Mouse (Mus musculus): ENCODE measurements around the gene Mfn1. TPM values are rescaled to one million over a fixed set of nuclear protein-coding genes. Genes with fewer than 3 reads are reported as not detected.

The Mfn1 gene
- polyA plus RNA-seq, 1 experiment from 2014 or later, result 35.9 TPM

- Histone ChIP-seq H3K9ac (ENCODE audit: low read length) (peak overlapping the region; percentile 77), H3K4me1 (replicated peaks; ENCODE audit: control insufficient read depth, insufficient read depth, low read length) (no peaks in the 10 kb centered on the region; the same call in 1 of the 2 replicates), H3K36me3 (ENCODE audit: control insufficient read depth, insufficient read depth, low read length) (no peaks in the 10 kb centered on the region; the same call in 1 of the 2 replicates), H3K27me3 (ENCODE audit: control insufficient read depth, insufficient read depth, low read length) (no peaks in the 10 kb centered on the region), H3K4me3 (ENCODE audit: low read depth, low read length) (peak overlapping the region; percentile 82), H3K27ac (ENCODE audit: low read depth, low read length) (no peak overlapping the region), H3K9me3 (ENCODE audit: control insufficient read depth, low read length) (no peaks in the 10 kb centered on the region; the same call in 1 of the 2 replicates), H3K4me2 (ENCODE audit: low read depth, low read length, severe bottlenecking) (peak overlapping the region; percentile 63)
- DNase-seq (ENCODE audit: low spot score), result no peak
- ATAC-seq (replicated peaks; ENCODE audit: low FRiP score), result no peak
- WGBS, result 12% methylated on average over 5 of the region's 5 CpGs
These were observed 776 bp downstream of the Mfn1 start for GRCm38 (mm10) chr3:32530041-32530440.

DNA sequence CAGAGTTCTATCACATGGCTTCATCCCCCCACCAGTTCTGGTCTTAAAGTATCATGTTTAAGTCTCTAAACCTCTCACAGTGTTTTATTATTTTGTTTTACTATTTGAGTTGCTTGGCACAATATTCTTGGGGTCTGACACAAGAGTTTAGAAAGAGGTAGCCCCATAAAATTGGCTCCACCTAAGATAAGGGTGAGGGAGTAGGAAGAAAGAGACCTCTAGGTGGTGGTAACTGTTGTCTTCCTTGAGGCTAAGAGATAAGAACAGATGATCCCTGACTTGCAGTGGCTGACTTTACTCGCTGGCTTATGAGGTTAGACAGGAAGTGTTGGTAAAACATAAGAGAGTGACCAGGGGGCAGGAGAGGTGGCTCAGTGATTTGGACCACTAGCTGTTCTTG is 6.4 kb downstream of the Mfn1 start:
- H3K9me3 ChIP-seq (ENCODE audit: control insufficient read depth, low read length), result no peaks in the 10 kb centered on the region
- 70% methylated on average over 1 of the region's 1 CpGs for WGBS
- no peaks in the 10 kb centered on the region for H3K27me3 ChIP-seq (ENCODE audit: control insufficient read depth, insufficient read depth, low read length)
- H3K9ac ChIP-seq (ENCODE audit: low read length), result no peak overlapping the region
- H3K4me2 ChIP-seq (ENCODE audit: low read depth, low read length, severe bottlenecking), result no peak overlapping the region
- no peak for ATAC-seq (replicated peaks; ENCODE audit: low FRiP score)
- no peaks in the 10 kb centered on the region; the same call in 1 of the 2 replicates for H3K36me3 ChIP-seq (ENCODE audit: control insufficient read depth, insufficient read depth, low read length)
- no peaks in the 10 kb centered on the region for H3K4me1 ChIP-seq (replicated peaks; ENCODE audit: control insufficient read depth, insufficient read depth, low read length)
- no peak overlapping the region for H3K4me3 ChIP-seq (ENCODE audit: low read depth, low read length)
- DNase-seq (ENCODE audit: low spot score), result no peak
- H3K27ac ChIP-seq (ENCODE audit: low read depth, low read length), result no peak overlapping the region

DNA sequence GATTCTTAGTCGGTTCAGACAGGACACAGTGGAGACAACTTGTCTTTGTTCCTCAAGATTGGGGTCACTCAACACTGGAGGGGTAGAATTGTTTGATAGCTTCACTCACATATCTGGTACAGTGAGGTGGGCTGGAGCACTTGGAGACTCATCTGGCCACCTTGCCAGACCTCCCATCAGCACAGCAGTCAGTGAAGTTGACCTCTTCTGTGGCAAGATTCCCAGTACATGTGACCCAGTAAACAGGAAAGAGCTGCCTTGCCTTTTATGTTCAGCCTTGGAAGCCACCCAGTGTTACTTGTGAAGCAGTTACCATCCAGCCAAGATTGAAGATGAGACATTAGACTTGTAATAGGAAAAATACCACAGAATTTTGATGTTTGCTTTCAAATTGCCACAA is 8.3 kb downstream of the Mfn1 start:
- Histone ChIP-seq H3K27ac (ENCODE audit: low read depth, low read length) (no peak overlapping the region), H3K4me2 (ENCODE audit: low read depth, low read length, severe bottlenecking) (no peak overlapping the region), H3K9me3 (ENCODE audit: control insufficient read depth, low read length) (no peaks in the 10 kb centered on the region), H3K36me3 (ENCODE audit: control insufficient read depth, insufficient read depth, low read length) (no peaks in the 10 kb centered on the region; the same call in 1 of the 2 replicates), H3K9ac (ENCODE audit: low read length) (no peak overlapping the region), H3K27me3 (ENCODE audit: control insufficient read depth, insufficient read depth, low read length) (no peaks in the 10 kb centered on the region), H3K4me3 (ENCODE audit: low read depth, low read length) (no peak overlapping the region), H3K4me1 (replicated peaks; ENCODE audit: control insufficient read depth, insufficient read depth, low read length) (no peaks in the 10 kb centered on the region)
- DNase-seq (ENCODE audit: low spot score), result no peak
- no peak for ATAC-seq (replicated peaks; ENCODE audit: low FRiP score)
- WGBS, result 61% methylated on average over 1 of the region's 1 CpGs

GRCm38 (mm10) chr3:32538091-32538490 is 8.8 kb downstream of the Mfn1 start:
- DNase-seq (ENCODE audit: low spot score), result no peak
- H3K4me2 ChIP-seq (ENCODE audit: low read depth, low read length, severe bottlenecking), result no peak overlapping the region
- WGBS, result 90% methylated on average over 5 of the region's 5 CpGs
- no peak for ATAC-seq (replicated peaks; ENCODE audit: low FRiP score)
- H3K9me3 ChIP-seq (ENCODE audit: control insufficient read depth, low read length), result no peaks in the 10 kb centered on the region
- no peaks in the 10 kb centered on the region for H3K4me1 ChIP-seq (replicated peaks; ENCODE audit: control insufficient read depth, insufficient read depth, low read length)
- H3K27ac ChIP-seq (ENCODE audit: low read depth, low read length), result no peak overlapping the region
- H3K27me3 ChIP-seq (ENCODE audit: control insufficient read depth, insufficient read depth, low read length), result no peaks in the 10 kb centered on the region
- H3K9ac ChIP-seq (ENCODE audit: low read length), result no peak overlapping the region
- H3K36me3 ChIP-seq (ENCODE audit: control insufficient read depth, insufficient read depth, low read length), result no peaks in the 10 kb centered on the region; the same call in 1 of the 2 replicates
- no peak overlapping the region for H3K4me3 ChIP-seq (ENCODE audit: low read depth, low read length)

- no peak overlapping the region for H3K27ac ChIP-seq (ENCODE audit: low read depth, low read length)
- no peaks in the 10 kb centered on the region for H3K4me1 ChIP-seq (replicated peaks; ENCODE audit: control insufficient read depth, insufficient read depth, low read length)
- 100% methylated on average over 1 of the region's 1 CpGs for WGBS
- no peaks in the 10 kb centered on the region for H3K27me3 ChIP-seq (ENCODE audit: control insufficient read depth, insufficient read depth, low read length)
- no peaks in the 10 kb centered on the region for H3K36me3 ChIP-seq (ENCODE audit: control insufficient read depth, insufficient read depth, low read length)
- no peaks in the 10 kb centered on the region for H3K9me3 ChIP-seq (ENCODE audit: control insufficient read depth, low read length)
- no peak overlapping the region for H3K4me3 ChIP-seq (ENCODE audit: low read depth, low read length)
- ATAC-seq (replicated peaks; ENCODE audit: low FRiP score), result no peak
- H3K4me2 ChIP-seq (ENCODE audit: low read depth, low read length, severe bottlenecking), result no peak overlapping the region
- no peak for DNase-seq (ENCODE audit: low spot score)
- H3K9ac ChIP-seq (ENCODE audit: low read length), result no peak overlapping the region
These were observed 23.8 kb downstream of the Mfn1 start for GRCm38 (mm10) chr3:32553061-32553460.

DNA sequence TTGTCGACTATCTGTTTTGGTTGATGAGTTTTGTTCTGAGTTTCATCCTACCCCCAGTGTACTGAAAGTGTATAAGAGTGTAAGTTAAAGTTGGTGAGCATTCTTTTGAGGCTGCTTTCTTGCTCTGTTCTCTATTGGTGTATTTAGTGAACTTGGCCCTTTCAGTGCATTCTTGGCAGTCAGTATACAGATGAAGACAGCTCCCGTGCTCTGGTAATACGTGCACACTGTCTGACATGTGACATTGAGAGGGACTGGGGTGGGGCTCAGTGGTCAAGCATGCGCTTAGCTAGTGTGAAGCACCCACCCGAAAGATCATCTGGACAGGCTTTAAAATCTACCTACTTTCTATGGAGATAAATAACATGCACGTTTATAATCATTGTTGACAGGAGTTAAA is 34.1 kb downstream of the Mfn1 start:
- peaks cover 3% of the 10 kb centered on the region; the same call in 1 of the 2 replicates for H3K36me3 ChIP-seq (ENCODE audit: control insufficient read depth, insufficient read depth, low read length)
- H3K9me3 ChIP-seq (ENCODE audit: control insufficient read depth, low read length), result no peaks in the 10 kb centered on the region; the same call in 1 of the 2 replicates

DNA sequence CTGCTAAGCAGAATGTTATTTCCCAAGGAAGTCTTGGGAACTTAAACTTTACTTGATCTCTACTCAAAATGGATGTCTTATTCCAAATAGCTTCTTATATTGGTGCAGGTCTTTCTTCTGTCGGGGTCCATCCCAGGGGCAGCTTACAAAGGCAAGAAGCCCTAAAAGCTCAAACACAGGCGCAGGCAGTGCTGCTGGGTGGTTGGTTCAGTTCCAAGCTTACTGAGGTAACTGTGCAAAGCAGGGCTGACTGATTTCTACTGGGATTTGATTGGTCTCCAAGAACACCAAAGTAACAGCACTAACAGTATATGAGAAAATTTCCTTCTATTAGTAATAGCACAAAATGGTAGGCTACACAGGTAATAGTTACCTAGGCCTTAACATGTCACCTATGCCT is 43.8 kb downstream of the Mfn1 start:
- H3K4me3 ChIP-seq (ENCODE audit: low read depth, low read length), result no peak overlapping the region
- DNase-seq (ENCODE audit: low spot score) (no peak), ATAC-seq (replicated peaks; ENCODE audit: low FRiP score) (no peak)
- H3K27ac ChIP-seq (ENCODE audit: low read depth, low read length), result no peak overlapping the region
- H3K9ac ChIP-seq (ENCODE audit: low read length), result no peak overlapping the region
- no peaks in the 10 kb centered on the region for H3K4me1 ChIP-seq (replicated peaks; ENCODE audit: control insufficient read depth, insufficient read depth, low read length)
- no peak overlapping the region for H3K4me2 ChIP-seq (ENCODE audit: low read depth, low read length, severe bottlenecking)
- no peaks in the 10 kb centered on the region; the same call in 1 of the 2 replicates for H3K9me3 ChIP-seq (ENCODE audit: control insufficient read depth, low read length)
- H3K27me3 ChIP-seq (ENCODE audit: control insufficient read depth, insufficient read depth, low read length), result no peaks in the 10 kb centered on the region
- peaks cover 9% of the 10 kb centered on the region; the same call in 1 of the 2 replicates for H3K36me3 ChIP-seq (ENCODE audit: control insufficient read depth, insufficient read depth, low read length)
- 96% methylated on average over 2 of the region's 2 CpGs for WGBS

More for the DNA sequence above, 34.1 kb downstream of the Mfn1 start:
- ATAC-seq (replicated peaks; ENCODE audit: low FRiP score) (no peak), DNase-seq (ENCODE audit: low spot score) (no peak)
- H3K4me2 ChIP-seq (ENCODE audit: low read depth, low read length, severe bottlenecking), result no peak overlapping the region
- no peak overlapping the region for H3K9ac ChIP-seq (ENCODE audit: low read length)
- H3K4me3 ChIP-seq (ENCODE audit: low read depth, low read length), result no peak overlapping the region
- H3K4me1 ChIP-seq (replicated peaks; ENCODE audit: control insufficient read depth, insufficient read depth, low read length), result no peaks in the 10 kb centered on the region
- 94% methylated on average over 6 of the region's 6 CpGs for WGBS
- no peaks in the 10 kb centered on the region for H3K27me3 ChIP-seq (ENCODE audit: control insufficient read depth, insufficient read depth, low read length)
- H3K27ac ChIP-seq (ENCODE audit: low read depth, low read length), result no peak overlapping the region

DNA sequence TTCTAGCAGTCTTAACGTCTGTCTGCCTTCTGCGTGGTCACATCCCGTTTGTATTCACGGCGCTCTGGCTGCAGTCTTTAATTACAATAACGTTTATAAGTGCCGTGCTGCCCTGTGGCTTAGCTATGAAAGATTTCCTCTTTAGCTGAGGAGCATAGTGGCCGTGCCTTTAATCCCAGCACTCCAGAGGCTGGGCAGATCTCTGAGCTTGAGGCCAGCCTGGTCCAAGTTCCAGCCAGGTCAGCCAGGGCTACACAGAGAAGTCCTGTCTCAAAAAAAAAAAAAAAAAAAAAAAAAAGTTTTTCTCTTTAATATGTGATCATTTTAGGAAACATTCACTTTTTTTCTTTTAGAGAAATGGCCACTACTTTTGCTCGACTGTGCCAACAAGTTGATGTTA is 44.6 kb downstream of the Mfn1 start:
- WGBS, result 36% methylated on average over 9 of the region's 9 CpGs

DNA sequence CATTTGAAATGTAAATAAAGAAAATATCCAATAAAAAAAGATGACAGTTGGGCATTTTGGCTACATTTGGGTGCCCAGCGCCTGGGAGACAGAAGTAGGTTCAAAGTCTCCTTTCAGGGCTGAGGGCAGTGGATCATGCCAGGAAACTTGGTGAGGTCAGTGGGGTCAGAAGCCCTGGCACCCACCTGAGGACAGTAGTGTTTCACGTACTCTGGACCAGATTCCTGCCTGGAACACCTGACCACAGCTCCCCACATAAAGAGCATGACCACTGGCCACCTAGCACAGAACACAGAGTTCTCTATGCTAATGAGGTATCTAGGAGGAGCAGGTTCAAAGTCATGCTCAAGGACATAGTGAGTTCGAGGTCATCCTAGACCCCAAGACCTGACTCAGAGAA is 45.9 kb downstream of the Mfn1 start:
- H3K4me1 ChIP-seq (replicated peaks; ENCODE audit: control insufficient read depth, insufficient read depth, low read length), result no peaks in the 10 kb centered on the region
- H3K36me3 ChIP-seq (ENCODE audit: control insufficient read depth, insufficient read depth, low read length), result no peaks in the 10 kb centered on the region
- no peak for ATAC-seq (replicated peaks; ENCODE audit: low FRiP score)
- H3K4me2 ChIP-seq (ENCODE audit: low read depth, low read length, severe bottlenecking), result no peak overlapping the region
- H3K9ac ChIP-seq (ENCODE audit: low read length), result no peak overlapping the region
- H3K27me3 ChIP-seq (ENCODE audit: control insufficient read depth, insufficient read depth, low read length), result no peaks in the 10 kb centered on the region
- no peak overlapping the region for H3K4me3 ChIP-seq (ENCODE audit: low read depth, low read length)
- no peak overlapping the region for H3K27ac ChIP-seq (ENCODE audit: low read depth, low read length)
- 96% methylated on average over 3 of the region's 3 CpGs for WGBS
- no peak for DNase-seq (ENCODE audit: low spot score)
- H3K9me3 ChIP-seq (ENCODE audit: control insufficient read depth, low read length), result no peaks in the 10 kb centered on the region

More for the DNA sequence above, 44.6 kb downstream of the Mfn1 start:
- H3K27ac ChIP-seq (ENCODE audit: low read depth, low read length), result no peak overlapping the region
- no peaks in the 10 kb centered on the region for H3K9me3 ChIP-seq (ENCODE audit: control insufficient read depth, low read length)
- no peaks in the 10 kb centered on the region for H3K4me1 ChIP-seq (replicated peaks; ENCODE audit: control insufficient read depth, insufficient read depth, low read length)
- H3K4me3 ChIP-seq (ENCODE audit: low read depth, low read length), result no peak overlapping the region
- peaks cover 3% of the 10 kb centered on the region; the same call in 1 of the 2 replicates for H3K36me3 ChIP-seq (ENCODE audit: control insufficient read depth, insufficient read depth, low read length)
- no peak overlapping the region for H3K9ac ChIP-seq (ENCODE audit: low read length)
- ATAC-seq (replicated peaks; ENCODE audit: low FRiP score) (no peak), DNase-seq (ENCODE audit: low spot score) (no peak)
- no peak overlapping the region for H3K4me2 ChIP-seq (ENCODE audit: low read depth, low read length, severe bottlenecking)
- H3K27me3 ChIP-seq (ENCODE audit: control insufficient read depth, insufficient read depth, low read length), result no peaks in the 10 kb centered on the region

Data from forebrain, embryonic 11.5 days (tissue).